Mouse (Mus musculus) E14TG2a.4 (cell line): ENCODE data around the gene Krt12.

ENCODE experiments used
- CTCF ChIP-seq: conservative IDR thresholded peaks from 2 replicates; pipeline ENCODE4 v1.5.1; 2014; ENCODE audit warnings: low read length
- POU5F1 ChIP-seq: IDR thresholded peaks from 2 replicates; pipeline ENCODE4 v1.6.1; 2014; ENCODE audit warnings: low read length, borderline replicate concordance

DNA sequence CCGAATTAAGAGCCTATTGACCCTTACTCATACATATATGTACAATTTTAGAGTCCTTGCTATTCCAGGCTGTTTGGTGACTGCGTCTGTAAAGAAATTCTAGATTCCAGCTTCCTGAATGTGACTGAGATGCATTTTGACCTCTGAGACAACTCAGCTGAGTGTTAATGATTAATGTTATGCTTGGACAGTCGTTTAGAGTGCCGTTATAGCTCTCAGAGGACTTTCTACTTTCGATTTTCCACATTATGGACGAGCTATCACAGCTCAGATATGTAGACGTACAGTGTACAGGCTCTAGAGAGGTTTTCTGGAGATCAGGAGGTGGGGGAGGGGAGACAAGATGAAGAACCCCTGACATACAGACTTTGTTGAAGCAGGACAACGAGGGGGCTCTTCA lies 19.2 kb upstream of the Krt12 start:
- no peak for TF ChIP-seq POU5F1
- no peak for TF ChIP-seq CTCF
